Mouse (Mus musculus) lung, postnatal 25 days (tissue): ENCODE results near the gene Rab21.

Source experiments
- DNase-seq: peaks from one replicate; pipeline ENCODE4 v3.0.0; 2022; ENCODE audit warnings: low spot score

Gene Rab21

DNA sequence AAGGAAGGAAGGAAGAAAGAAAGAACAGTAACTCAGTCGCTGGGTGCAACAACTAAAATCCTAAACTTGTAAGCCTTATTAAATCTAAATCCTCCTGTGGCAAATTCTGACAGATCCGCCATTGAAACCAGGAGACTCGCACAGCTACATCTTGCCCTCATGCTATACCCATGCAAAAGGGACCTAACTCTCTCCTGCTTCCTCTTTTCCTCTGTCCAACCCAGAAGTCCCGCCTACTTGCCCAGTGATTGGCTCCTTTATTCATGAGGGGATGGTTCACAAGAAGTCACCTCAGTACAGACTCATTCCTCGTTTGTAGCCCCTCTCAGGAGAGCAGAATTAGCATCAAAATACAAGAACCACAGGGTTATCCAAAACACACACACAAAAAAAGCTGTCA is 43.7 kb downstream of the Rab21 start:
- no peak for DNase-seq

DNA sequence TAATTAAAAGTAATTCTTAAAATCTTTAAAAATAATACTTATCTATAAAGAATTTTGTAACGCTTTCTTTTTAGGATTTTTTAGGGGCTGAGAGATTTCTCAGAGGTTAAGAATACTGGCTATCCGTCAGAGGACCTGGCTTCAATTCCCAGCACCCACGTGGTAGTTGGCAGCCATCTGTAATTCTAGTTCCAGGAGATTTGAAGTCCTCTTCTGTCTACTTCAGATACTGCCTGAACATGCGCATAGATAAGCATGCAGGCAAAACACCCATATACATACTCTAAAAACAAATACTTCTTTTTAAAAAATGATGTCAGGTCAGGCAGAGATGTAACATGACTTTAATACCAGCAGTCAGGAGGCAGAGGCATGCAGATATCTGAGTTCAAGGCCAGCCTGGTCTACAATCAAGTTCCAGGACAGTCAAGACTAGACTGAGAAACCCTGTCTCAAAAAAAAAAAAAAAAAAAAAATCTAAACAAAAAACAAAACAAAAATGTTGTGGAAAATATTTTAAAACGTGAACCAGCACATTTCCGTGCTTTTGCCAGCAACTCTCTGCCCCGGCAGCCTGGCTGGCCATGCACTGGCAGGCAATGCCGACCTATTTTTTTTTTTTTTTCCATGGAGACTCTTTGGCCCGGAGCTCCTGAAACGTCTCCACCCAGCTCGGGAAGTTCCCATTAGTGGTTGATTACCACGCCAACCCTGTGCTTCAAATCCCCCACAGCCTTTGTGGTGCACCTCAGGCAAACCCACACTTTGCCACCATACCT is 44.6 kb downstream of the Rab21 start:
- no peak for DNase-seq

DNA sequence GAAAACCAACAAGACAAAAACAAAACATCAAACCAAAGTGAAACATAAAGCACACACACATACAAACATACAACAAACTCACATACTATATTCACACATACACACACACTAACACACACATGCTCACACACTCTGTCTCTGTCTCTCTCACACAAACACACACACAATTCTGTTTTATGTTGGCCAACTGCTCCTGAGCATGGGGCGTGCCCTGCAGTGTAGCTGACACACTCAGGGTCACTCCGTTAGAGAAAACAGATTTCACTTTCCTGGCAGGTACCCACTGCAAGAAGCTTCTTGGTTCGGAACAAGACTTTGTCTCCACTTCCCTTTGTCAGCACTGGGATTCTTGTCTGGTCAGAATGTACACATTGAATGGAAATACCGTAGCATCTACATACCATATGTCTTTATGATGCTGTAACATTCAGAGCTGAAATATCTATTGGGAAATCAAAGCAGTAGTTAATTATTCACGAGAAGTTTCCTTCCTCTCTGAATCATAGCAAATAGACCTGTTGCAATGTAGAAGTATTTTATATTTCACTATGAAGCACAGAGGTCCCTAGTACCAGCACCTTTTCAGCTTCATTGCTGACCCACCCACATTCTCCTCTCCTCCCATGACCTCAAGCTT is 52.4 kb downstream of the Rab21 start:
- no peak for DNase-seq

DNA sequence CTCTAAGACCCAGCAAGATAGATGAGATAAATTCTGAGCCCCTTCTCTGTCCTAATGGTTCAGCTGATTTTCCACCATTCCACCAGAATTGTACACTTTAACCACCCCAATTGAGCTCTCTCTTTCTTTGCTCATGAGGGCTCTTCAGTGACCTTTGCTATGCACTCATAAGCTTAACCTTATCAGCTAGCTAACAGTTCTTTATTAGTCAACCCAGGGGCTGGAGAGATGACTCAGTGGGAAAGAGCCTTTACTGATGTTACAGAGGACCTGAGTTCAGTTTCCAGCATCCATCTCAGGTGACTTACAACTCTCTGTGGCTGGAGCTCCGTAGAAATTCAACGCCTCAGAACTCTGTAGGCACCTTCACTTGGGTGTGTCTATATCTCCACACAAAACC is 53.1 kb downstream of the Rab21 start:
- DNase-seq: no peak

DNA sequence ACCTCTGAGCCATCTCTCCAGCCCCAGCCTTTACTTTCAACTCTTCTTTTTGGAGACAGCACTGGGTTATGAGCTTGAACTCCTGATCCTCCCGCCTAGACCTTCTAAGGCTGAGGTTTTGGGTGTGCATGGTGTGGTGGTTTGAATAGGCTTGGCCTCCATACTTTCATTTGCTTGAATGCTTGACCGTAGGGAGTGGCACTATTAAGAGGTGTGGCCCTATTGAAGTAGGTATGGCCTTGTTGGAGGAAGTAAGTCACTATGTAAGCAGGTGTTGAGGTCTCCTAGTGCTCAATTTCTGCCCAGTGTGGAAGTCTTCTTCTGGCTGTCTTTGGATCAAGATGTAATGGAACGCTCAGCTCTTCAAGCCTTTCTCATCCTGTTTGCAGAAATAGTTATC is 54.0 kb downstream of the Rab21 start:
- DNase-seq: no peak

DNA sequence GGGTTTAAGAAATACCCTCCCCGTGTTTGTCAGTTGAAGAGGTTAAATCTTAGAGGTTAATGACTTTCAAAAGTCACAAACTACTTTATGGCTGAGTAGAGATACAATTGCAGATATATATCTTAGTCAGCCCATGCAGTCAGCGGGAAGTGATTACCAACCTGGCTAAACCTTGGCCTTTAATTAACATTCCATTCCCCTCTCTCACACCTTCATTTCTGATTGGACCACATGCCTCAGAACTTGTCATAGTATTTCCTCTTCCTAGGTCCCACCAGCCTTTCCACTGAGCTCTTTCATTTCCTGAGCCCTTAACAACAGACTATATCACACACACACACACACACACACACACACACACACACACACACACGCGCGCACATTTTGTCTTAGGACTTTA is 59.2 kb downstream of the Rab21 start:
- DNase-seq: no peak

DNA sequence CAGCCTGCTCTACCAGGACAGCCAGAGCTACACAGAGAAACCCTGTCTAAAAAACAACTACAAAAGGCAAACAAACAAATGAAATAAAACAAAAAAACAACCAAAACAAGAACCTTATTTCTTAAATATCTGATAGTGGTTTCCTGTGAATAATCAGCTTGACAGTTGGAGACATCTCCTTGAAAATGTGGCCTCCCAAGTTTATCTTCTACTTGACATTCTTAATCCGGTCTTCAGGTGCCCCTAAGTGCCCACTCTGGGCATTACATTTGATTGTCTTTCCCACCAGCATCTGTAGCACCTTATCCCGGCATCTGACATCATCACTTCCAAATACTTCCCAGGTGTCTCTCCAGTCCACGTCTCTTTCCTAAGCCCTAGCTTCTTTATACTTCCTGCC is 61.9 kb downstream of the Rab21 start:
- no peak for DNase-seq

DNA sequence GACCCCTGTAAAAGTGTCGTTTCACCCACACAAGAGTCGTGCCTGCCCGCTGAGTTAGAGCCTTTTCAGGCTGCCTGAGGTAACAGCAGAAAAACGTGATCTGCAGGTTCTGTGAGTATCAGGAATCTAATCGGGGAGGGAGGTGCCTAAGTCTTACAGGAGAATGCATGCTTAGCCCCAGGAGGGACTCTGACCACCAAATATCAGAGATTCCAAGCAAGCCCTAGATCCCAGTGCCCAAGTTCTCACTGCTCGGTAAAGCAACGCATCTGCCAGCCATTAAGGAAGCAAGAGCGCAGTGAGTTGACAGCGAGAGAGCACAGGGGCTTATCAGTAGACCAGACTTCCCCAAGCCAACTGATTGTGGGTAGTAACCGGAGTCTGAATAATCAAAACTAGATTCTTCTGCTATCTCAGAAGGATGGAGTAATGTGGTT is 63.1 kb downstream of the Rab21 start:
- peak; percentile 54 for DNase-seq

DNA sequence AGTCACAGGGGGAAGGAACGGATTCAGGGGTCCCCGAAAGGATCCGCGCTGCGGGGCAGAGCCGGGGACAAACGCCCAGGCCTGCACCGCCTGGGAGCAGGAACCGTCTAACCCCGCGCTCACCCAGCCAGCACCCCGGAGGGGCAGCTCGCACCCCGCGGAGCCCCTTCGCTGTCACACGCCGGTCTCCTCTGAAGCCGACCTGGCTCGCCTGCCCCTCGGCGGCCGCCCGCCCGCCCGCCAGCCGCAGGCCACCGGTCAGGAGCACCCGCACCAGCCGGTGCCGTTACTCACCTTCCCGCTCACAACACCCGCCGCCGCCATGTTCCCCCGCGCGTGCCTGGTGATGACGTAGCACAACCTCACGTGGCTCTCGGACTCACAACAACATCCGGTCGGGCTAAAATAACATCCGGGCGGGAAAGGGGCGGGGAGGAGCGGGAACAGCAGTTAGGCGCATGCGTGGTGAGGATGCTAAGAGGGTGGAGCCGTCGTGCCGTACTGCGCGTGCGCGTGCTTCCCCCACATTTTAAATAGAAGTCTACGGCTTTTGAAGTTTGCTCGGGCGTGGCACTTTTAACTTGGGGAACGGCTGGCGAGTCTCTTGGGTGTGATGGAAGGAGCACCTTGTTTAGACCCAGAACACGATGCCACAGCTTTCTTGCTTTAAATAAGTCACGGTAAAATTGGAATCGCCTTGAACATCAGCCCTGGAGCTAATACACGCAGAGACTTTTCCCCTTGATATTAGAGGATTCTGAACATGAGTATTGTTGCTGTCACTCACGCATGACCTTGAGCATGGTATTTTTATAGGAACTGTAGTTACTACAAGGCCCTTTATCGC is 64.1 kb downstream of the Rab21 start, which contains the start of gene Tbc1d15:
Gene Tbc1d15 (minus strand): TSS at position 380 of the 847 bp plus-strand sequence.
- peak; percentile 98 for DNase-seq

DNA sequence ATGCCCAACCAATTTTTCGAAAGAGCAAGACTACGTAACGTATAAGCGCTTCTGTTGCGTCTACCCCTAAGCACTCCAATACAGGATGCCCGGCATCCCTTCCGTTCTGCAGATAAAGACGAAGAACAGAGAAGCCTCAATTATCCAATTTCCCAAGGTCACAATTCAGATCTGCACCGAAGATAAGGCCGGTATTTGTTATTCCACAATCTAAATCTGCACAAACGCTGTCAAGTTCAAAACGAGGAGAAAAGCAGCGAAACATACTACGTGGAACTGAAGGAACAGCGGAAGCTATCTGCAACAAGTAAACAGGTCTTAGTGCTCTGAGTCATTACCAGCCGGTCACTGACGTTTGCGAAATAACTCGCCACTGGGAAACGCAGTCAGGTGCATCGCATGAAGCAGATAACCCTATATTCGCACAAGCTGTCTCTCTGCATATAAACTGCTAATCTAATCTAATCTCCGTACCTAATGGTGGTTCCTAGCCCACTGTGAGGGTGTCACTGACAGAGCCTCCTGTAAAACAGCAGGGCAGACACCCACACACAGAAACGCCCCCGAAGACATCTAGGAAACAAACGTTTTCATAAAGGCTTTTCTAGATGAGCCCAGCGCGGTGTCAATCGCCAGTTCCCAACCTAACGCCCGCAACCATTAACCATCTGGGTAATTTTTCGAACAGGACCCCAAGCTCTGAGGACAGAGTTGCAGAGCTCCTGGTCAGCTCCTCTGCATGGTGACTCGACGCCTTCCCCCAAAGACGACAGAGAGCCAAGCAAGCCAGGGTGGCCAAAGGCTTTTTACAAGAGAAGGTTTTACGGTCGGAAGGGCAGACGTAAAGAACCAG is 64.9 kb downstream of the Rab21 start:
- DNase-seq: peak; percentile 56

DNA sequence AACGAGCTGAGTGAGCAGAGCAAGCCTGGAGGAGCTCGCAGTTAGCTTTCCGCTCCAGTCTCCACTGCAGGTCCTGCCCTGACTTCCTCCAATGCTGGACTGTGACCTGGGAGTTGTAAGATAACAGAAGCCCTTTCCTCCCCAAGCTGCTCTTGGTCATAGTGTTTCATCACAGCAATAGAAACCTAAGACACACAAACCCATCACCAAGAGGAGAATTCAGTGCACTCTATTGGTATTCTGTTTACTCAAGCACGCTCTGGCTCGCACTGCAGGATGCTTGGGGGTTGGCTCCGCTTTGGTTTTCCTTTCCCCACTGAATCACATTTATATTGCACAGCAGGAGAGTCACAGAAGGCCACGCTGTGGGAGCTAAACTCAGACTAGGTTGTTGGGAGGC is 67.4 kb downstream of the Rab21 start:
- no peak for DNase-seq

DNA sequence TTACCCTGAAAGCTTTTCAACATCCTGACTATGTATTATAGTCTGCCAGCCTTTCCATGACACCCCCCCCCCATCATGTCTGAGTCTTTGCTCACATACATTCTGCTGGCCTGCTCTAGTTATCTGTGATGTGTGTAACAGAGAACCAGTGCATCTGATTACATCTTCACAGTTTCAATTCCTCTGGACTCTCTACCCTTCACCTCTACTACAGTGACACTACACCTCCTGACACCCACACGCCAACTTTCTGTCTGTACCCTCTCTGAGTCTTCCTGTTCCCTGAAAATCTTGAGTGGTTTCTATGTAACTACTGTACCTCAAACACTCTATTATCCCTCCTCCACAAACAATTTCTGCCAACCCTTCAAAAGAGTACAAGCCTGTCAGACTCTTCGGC is 69.9 kb downstream of the Rab21 start:
- DNase-seq: no peak

DNA sequence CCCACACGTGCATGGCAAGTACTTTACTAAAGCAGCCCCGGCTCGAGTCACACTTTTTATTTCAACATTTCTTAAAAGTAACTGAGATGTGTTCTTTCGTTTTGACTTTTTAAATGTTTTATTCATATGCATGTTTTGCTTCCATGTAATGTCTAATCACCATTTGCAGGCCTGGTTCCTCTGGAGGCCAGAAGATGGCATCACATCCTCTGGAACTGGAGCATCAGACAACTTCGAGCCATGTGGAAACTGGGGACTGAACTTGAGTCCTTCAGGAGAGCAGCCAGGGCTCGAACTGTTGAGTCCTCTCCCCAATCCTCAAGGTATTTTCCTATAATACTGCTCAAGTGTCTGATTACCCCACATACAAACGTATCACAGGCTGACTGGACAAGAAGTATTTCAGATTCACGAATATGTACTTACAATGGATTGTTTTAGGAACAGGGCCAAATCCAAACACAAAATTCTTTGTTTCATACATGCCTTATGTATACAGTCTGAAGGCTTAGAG is 74.3 kb downstream of the Rab21 start:
- no peak for DNase-seq

DNA sequence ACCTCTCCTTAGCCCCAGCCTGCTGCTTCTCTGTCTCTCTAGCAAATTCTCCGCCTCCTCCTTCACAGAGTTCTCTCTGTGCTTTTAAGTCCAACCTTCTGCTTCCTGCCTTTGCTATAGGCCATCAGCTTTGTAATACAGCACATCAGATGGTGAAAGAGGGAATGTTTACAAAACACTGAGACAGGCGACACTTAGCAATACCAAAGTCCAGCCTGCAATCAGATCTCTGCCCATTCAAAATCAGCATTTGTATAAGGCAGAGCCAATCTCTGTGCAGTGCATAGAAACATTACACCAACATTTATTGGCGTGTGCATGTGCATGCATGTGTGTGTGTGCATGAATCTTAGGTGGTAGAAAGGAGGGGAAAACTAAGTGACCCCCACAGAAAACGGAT is 77.5 kb downstream of the Rab21 start:
- no peak for DNase-seq
